Mouse (Mus musculus) megakaryocyte, embryonic 14.5 days (primary cell): Measurements from ENCODE around the gene Sirt4.

Source experiments
- FLI1 ChIP-seq: IDR thresholded peaks from 2 replicates; pipeline ENCODE4 v1.6.1; 2012; ENCODE audit warnings: low read length, inconsistent platforms, mixed read lengths
- GATA1 ChIP-seq: IDR thresholded peaks from 3 replicates; pipeline ENCODE4 v1.6.1; 2012; ENCODE audit warnings: mixed read lengths, low read length, inconsistent platforms, borderline replicate concordance

DNA sequence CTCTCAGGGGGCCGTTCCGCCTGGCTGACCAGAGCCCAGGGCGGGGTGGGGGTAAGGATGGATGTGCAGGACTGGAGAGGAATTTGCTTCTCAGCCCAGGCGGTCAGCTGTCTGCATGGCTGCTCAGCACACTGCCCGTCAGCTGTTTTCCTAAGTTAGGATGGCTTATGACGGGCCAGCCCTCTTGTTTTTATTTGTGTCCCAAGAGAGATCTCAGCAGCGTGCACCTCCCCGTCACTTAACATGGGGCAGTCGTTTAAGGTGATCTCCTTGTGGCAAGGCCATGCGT, 24.3 kb upstream of the Sirt4 start:
- TF ChIP-seq GATA1, result no peak
- TF ChIP-seq FLI1, result no peak
